Mouse (Mus musculus) megakaryocyte, embryonic 14.5 days (primary cell): ENCODE results near the gene R3hdm2.

ENCODE experiments used
- FLI1 ChIP-seq: IDR thresholded peaks from 2 replicates; pipeline ENCODE4 v1.6.1; 2012; ENCODE audit warnings: low read length, inconsistent platforms, mixed read lengths
- GATA1 ChIP-seq: IDR thresholded peaks from 3 replicates; pipeline ENCODE4 v1.6.1; 2012; ENCODE audit warnings: mixed read lengths, low read length, inconsistent platforms, borderline replicate concordance

GRCm38 (mm10) chr10:127512307-127512666 is 132.2 kb downstream of the R3hdm2 start:
- TF ChIP-seq FLI1 (no peak), GATA1 (no peak)
